Mouse (Mus musculus): Measurements from ENCODE around the gene Kcnj16.

GRCm38 (mm10) chr11:111056030-111056429 is 88.2 kb downstream of the Kcnj16 start:
- TF ChIP-seq GATA1 (IDR thresholded peaks at IDR 0.05; ENCODE audit: borderline replicate concordance, low read length) (no peak), FLI1 (IDR thresholded peaks at IDR 0.05; ENCODE audit: low read length) (no peak)
